Mouse (Mus musculus) neural tube, embryonic 15.5 days (tissue): ENCODE data around the gene Trmt112. TPM values are rescaled to one million over a fixed set of nuclear protein-coding genes. Genes with fewer than 3 reads are reported as not detected.

Source experiments
- ATAC-seq: fragments of 200-750 bp; cut with Nextera tagmentation; 2 replicates; pipeline ENCODE4 v1.8.0; 2017; ENCODE audit warnings: mild to moderate bottlenecking, moderate TSS enrichment, moderate library complexity; ENCODE audit not compliant: low FRiP score
- H3K27ac ChIP-seq: fragments of 300-500 bp; sonication (generic); replicated peaks from 2 replicates; pipeline ENCODE4 v1.5.1; 2015; ENCODE audit warnings: mild to moderate bottlenecking, inconsistent platforms
- H3K27me3 ChIP-seq: fragments of 300-500 bp; sonication (generic); replicated peaks from 2 replicates; pipeline ENCODE4 v1.6.1; 2015; ENCODE audit warnings: inconsistent platforms
- H3K36me3 ChIP-seq: fragments of 300-500 bp; sonication (generic); 2 replicates; pipeline ENCODE4 v1.6.1; 2015; ENCODE audit warnings: inconsistent platforms
- H3K4me1 ChIP-seq: fragments of 300-500 bp; sonication (generic); 2 replicates; pipeline ENCODE4 v1.6.1; 2015; ENCODE audit warnings: inconsistent platforms
- H3K4me2 ChIP-seq: fragments of 300-500 bp; sonication (generic); 2 replicates; pipeline ENCODE4 v1.6.1; 2015; ENCODE audit warnings: inconsistent platforms, mild to moderate bottlenecking, moderate library complexity
- H3K4me3 ChIP-seq: fragments of 300-500 bp; sonication (generic); replicated peaks from 2 replicates; pipeline ENCODE4 v1.5.1; 2015; ENCODE audit warnings: mild to moderate bottlenecking, inconsistent platforms
- H3K9ac ChIP-seq: fragments of 300-500 bp; sonication (generic); replicated peaks from 2 replicates; pipeline ENCODE4 v1.6.1; 2015; ENCODE audit warnings: mild to moderate bottlenecking, inconsistent platforms
- H3K9me3 ChIP-seq: fragments of 300-500 bp; sonication (generic); replicated peaks from 2 replicates; pipeline ENCODE4 v1.6.1; 2016; ENCODE audit warnings: inconsistent platforms
- WGBS: fragments of 180-500 bp; shearing (Covaris S2); methylation state at CpG from one replicate; pipeline ENCODE4 v1.1.7; 2015; ENCODE audit warnings: mixed read lengths; 5-methylcytosine and 5-hydroxymethylcytosine counted together
- polyA plus RNA-seq: library from polyadenylated mRNA; unstranded; fragments of >200 nt; fragmentation: Nextera tagmentation; extraction: Ambion mirVana; gene quantifications from 2 replicates; pipeline ENCODE4 v1.2.1, GENCODE M21; 2015

Gene Trmt112
- polyA plus RNA-seq, 1 experiment from 2014 or later: 103 TPM

DNA sequence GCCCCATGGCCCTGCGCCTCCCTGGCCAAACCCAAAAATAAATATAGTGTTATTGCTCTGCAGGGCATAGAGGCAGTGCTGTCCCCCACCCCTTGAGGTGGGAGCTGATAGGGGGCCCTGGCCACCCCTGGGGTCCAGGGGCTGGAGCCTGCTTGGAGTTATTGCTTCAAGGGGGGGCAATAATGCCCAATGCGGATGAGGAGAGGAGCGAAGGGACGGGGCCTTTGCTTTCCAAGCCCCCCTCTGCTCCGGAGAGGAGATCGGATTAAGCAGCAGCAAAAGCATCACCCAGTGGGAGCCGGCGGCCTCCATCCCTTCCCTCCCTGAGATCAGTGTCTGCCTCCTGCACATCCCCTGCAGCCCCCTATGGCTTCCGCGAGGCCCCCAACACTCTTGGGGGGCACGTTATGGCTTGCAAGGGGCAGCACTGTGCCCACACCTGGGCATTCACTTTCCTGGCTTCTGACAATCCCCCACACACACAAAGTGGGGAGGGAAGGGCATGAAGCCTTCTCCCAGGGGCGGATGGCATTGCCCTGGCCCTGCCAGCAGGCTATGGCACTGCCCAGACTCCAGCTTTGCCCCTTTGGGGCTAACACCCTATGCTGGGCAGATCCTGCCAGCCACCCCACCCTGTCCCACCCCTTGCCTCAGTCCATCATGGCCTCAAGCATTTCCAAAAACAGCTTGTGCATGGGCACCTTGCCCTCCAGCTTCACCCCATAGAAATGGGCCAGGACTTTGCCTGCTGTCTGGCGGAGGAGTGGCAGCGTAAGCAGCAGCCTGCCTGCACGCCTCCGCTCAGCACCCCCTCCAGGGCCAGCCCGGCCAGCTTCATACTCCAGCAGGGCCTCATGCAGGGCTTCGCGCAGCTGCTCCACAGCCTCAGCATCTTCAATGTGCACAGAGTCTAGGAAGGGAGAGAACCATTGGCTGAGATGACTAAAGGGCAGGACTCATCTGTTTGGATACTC, 1.9 kb downstream of the Trmt112 start:
- Histone ChIP-seq H3K4me1 (peaks cover 38% of the 10 kb centered on the region), H3K4me3 (peak overlapping the region; percentile 64; the same call in 1 of the 2 replicates), H3K9me3 (no peaks in the 10 kb centered on the region), H3K4me2 (peak overlapping the region; percentile 73), H3K27me3 (no peaks in the 10 kb centered on the region), H3K36me3 (peaks cover 41% of the 10 kb centered on the region), H3K27ac (no peak overlapping the region), H3K9ac (no peak overlapping the region)
- ATAC-seq: no peak
- WGBS: 86% methylated on average over 19 of the region's 19 CpGs

DNA sequence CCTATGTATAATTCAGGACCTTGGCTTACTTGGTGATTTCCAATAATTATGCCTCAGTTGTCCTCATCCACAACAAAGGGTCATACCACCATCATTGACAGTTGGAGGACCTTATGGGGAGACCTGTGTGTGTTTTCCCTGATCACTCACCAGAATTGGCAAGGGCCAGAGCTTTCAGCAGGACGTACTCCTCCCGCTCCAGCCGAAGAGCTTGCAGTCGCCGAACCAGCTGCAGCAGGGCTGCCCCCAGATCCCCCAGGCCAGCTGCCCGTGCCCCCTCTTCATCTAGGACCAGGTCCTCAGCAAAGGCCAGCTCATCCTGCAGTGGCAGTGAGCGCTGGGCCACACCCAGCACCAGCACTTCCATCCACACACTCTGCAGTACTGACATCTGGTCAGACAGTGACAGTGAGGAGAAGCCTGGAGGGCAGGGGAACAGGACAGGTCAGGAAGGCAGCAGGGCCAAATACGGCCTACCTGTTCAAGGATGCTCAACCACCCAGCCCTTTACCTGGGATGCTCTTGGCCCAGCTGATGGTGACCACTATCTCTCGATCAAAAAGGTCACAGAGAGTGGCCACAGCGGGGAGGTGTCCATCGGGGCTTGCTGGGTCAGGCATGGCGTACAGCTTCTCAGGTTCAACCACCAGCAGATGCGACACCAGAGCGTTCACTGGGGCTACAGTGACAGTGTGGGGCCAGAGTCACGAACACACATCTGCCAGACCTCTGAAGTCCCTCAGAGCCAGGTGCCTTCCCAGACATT, 2.9 kb downstream of the Trmt112 start:
- H3K4me2 ChIP-seq: no peak overlapping the region
- no peak for ATAC-seq
- H3K27me3 ChIP-seq: no peaks in the 10 kb centered on the region
- peaks cover 31% of the 10 kb centered on the region for H3K4me1 ChIP-seq
- no peaks in the 10 kb centered on the region for H3K9me3 ChIP-seq
- no peak overlapping the region for H3K9ac ChIP-seq
- WGBS: 96% methylated on average over 15 of the region's 15 CpGs
- H3K27ac ChIP-seq: no peak overlapping the region
- H3K4me3 ChIP-seq: no peak overlapping the region
- H3K36me3 ChIP-seq: peaks cover 32% of the 10 kb centered on the region

DNA sequence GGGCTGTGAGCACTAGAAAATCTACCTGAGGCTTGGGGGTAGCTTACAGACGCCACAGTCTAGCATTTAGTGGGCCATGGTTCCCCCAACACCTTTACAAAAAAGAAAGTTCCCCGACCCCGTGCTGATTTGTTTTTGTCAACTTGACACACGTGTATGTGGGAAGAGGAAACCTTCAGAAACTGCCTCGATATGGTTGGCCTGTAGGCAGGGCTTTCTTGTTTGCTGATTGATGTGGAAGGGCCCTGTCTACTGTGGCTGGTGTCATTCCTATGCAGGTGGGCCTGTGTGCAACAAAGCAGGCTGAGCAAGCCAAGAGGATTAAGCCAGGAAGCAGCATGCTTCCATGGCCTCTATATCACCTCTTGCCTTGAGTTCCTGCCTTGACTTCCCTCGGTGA, 3.5 kb downstream of the Trmt112 start:
- Histone ChIP-seq H3K9ac (no peak overlapping the region), H3K9me3 (no peaks in the 10 kb centered on the region), H3K27ac (no peak overlapping the region), H3K4me2 (no peak overlapping the region), H3K4me1 (peaks cover 25% of the 10 kb centered on the region), H3K36me3 (peaks cover 32% of the 10 kb centered on the region), H3K27me3 (no peaks in the 10 kb centered on the region), H3K4me3 (no peak overlapping the region)
- 87% methylated on average over 6 of the region's 6 CpGs for WGBS
- no peak for ATAC-seq

DNA sequence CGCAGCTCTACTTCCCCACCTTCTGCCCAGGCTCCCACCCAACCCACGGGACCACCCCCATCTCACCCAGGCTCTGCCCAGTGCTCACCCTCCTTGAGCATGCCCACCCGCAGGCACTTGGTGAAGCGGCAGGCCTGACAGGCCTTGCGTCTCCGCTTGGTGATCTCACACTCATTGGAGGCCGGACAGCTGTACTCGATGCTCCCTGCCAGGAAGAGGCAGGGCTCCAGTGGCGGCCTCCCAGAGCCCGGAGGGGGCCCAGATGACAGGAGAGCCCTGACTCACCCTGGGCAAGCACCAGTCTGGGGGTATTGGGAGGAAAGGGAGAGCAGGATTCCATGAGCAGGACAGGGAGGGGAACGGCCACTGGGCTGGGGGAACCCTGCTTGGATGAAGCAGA, 4.5 kb downstream of the Trmt112 start:
- H3K4me2 ChIP-seq: no peak overlapping the region
- no peaks in the 10 kb centered on the region for H3K27me3 ChIP-seq
- 85% methylated on average over 11 of the region's 11 CpGs for WGBS
- H3K4me1 ChIP-seq: peaks cover 19% of the 10 kb centered on the region
- no peak overlapping the region for H3K9ac ChIP-seq
- ATAC-seq: no peak
- H3K9me3 ChIP-seq: no peaks in the 10 kb centered on the region
- peaks cover 32% of the 10 kb centered on the region for H3K36me3 ChIP-seq
- H3K27ac ChIP-seq: no peak overlapping the region
- no peak overlapping the region for H3K4me3 ChIP-seq

DNA sequence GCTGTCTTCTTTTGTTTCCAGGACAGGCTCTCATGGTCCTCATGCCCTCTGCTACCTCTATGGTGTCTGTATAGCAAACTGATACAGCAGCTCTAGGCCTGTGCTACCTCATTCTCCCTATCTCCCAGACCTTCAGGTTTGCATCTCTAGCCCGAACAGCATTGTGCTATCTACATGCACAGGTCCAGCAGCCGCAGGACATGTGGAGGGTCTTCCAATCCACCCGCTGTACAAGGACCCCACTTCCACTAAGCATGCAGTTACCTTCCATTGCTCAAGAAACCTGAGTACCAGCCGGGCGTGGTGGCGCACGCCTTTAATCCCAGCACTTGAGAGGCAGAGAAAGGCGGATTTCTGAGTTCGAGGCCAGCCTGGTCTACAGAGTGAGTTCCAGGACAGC, 5.0 kb downstream of the Trmt112 start:
- Histone ChIP-seq H3K9me3 (no peaks in the 10 kb centered on the region), H3K36me3 (peaks cover 32% of the 10 kb centered on the region), H3K27ac (no peak overlapping the region), H3K27me3 (no peaks in the 10 kb centered on the region), H3K4me3 (no peak overlapping the region), H3K4me2 (no peak overlapping the region), H3K4me1 (peaks cover 24% of the 10 kb centered on the region), H3K9ac (no peak overlapping the region)
- WGBS: 95% methylated on average over 9 of the region's 9 CpGs
- no peak for ATAC-seq

DNA sequence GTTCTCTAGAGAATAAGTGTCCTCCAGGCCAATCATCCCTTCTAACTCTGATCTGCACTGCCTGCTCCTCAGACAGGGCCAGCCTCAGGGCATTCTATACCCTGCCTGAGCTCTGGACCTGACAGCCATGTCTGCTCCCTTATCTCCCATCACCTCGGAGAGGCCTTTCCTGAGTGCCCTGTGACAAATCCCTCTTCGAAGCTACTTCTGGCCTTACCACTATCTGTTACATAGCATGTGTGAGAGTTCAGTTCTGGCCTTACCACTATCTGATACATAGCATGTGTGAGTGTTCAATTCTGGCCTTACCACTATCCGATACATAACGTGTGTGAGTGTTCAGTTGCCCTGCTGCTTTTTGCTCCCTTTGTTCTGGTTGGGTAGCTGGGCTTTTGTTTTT, 5.8 kb downstream of the Trmt112 start:
- peaks cover 31% of the 10 kb centered on the region for H3K4me1 ChIP-seq
- H3K9me3 ChIP-seq: no peaks in the 10 kb centered on the region
- no peak overlapping the region for H3K27ac ChIP-seq
- no peak for ATAC-seq
- WGBS: 91% methylated on average over 4 of the region's 4 CpGs
- no peak overlapping the region for H3K9ac ChIP-seq
- H3K4me3 ChIP-seq: no peak overlapping the region
- peaks cover 32% of the 10 kb centered on the region for H3K36me3 ChIP-seq
- no peak overlapping the region for H3K4me2 ChIP-seq
- no peaks in the 10 kb centered on the region for H3K27me3 ChIP-seq

DNA sequence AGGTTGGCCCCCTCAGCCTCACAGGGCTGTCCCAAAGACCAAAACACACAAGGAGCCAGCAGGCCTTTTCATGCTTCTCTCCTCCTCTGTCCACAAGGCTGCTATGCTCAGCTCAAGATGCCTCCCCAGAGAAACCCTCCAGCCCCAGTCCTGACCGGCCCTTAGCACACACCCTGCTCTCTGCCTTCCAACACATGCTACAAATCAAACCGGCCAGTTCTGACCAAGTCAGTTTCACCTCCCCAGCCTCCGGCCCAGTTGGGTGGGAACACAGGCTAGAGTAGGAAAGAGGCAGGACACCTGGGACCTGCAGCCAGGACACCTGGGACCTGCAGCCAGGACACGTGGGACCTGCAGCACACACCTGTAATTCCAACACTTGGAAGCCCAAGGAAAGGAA, 7.0 kb downstream of the Trmt112 start:
- Histone ChIP-seq H3K36me3 (peaks cover 27% of the 10 kb centered on the region), H3K4me1 (peaks cover 30% of the 10 kb centered on the region), H3K9me3 (no peaks in the 10 kb centered on the region), H3K4me2 (no peak overlapping the region), H3K27me3 (no peaks in the 10 kb centered on the region), H3K27ac (no peak overlapping the region), H3K9ac (no peak overlapping the region), H3K4me3 (no peak overlapping the region)
- 82% methylated on average over 4 of the region's 4 CpGs for WGBS
- no peak for ATAC-seq

DNA sequence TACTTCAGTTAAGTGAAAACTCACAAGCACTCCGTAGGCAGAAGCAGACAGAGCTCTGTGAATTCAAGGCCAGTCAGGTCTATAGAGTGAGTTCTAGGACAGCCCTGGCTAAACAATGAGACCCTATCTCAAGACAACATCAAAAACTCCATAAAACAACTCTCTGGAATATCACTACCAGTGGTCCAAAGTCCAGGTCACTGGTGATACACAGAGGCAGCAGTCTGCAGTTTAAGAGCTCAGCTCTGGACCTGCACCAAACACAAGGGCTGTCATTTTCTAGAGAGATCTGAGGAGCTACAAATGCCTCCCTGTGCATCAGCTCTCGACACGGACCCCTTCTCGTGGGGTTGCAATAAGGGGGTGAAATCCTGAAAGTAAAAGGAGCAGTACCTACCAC, 8.8 kb downstream of the Trmt112 start:
- Histone ChIP-seq H3K9me3 (no peaks in the 10 kb centered on the region), H3K27me3 (peaks cover 8% of the 10 kb centered on the region), H3K4me1 (peaks cover 33% of the 10 kb centered on the region), H3K4me2 (no peak overlapping the region), H3K9ac (no peak overlapping the region), H3K4me3 (no peak overlapping the region), H3K27ac (no peak overlapping the region), H3K36me3 (peaks cover 8% of the 10 kb centered on the region)
- ATAC-seq: no peak
- WGBS: 96% methylated on average over 4 of the region's 4 CpGs

DNA sequence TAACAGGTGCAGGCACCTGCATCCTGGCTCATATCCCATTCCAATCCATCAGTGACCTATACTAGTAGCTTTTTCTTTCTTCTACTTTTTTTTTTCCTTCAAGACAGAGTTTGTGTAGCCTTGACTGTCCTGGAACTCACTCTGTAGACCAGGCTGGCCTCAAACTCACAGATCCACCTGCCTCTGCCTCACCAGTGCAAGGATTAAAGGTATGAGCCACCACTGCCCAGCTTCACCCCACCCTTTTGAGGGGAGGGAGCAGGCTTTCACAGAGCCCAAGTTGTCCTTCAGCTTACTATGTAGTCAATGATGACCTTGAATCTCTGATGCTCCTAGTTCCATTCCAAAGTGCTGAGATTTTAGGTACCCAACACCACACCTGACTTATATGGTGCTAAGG, 9.9 kb downstream of the Trmt112 start:
- H3K27ac ChIP-seq: no peak overlapping the region
- H3K4me2 ChIP-seq: peak overlapping the region; percentile 89
- no peak overlapping the region for H3K4me3 ChIP-seq
- ATAC-seq: no peak
- no peak overlapping the region for H3K9ac ChIP-seq
- H3K36me3 ChIP-seq: no peaks in the 10 kb centered on the region
- no peaks in the 10 kb centered on the region for H3K9me3 ChIP-seq
- H3K27me3 ChIP-seq: peaks cover 18% of the 10 kb centered on the region
- peaks cover 33% of the 10 kb centered on the region for H3K4me1 ChIP-seq

DNA sequence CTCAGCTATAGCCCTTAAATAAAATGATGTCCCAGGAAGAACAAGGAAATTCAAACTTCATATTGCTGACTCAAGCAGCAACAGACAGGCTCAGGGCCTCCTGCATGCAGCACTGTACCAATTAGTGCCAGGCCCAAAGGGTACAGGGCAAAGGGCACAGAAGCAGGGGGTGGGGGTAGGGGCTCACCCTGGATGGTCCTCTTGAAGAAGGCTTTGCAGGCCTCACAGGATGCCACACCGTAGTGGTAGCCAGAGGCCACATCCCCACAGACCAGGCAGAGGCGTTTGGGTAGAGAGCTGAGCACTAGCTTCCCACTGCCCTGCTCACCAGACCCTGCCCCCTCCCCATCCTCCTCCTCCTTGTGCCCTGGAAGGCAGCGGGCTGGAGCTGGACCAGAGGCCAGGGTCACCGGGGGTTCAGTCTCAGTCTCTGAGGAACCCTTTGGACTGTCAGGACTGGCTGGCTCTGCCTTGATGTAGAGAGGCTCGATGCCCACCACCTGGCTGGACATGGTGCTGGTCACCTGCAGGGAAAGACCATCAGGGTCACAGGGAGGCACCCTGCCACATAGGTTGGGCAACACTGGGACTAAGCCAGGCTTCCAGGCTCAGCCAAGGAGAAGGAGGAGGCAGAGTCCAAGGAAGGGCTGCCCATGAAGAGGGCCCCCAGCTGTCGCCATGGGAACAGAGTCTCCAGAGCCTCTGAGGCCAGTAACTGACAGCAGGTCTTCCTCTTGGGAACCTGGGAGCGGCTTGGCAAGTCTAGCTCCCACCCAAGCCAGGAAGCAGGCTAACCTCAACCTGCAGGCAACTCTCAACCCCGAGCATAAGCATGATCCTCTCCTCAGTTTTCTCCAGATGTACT, 10.6 kb downstream of the Trmt112 start:
- 41% methylated on average over 8 of the region's 8 CpGs for WGBS
- H3K4me1 ChIP-seq: peaks cover 40% of the 10 kb centered on the region
- H3K36me3 ChIP-seq: no peaks in the 10 kb centered on the region
- peaks cover 25% of the 10 kb centered on the region for H3K27me3 ChIP-seq
- H3K4me3 ChIP-seq: peak overlapping the region; percentile 73
- peak overlapping the region; percentile 89 for H3K4me2 ChIP-seq
- H3K9me3 ChIP-seq: no peaks in the 10 kb centered on the region
- H3K9ac ChIP-seq: peak overlapping the region; percentile 85
- no peak for ATAC-seq
- peak overlapping the region; percentile 86; the same call in 1 of the 2 replicates for H3K27ac ChIP-seq
